Mouse (Mus musculus) forebrain, embryonic 13.5 days (tissue): ENCODE results near the gene Whrn. TPM values are rescaled to one million over a fixed set of nuclear protein-coding genes. Genes with fewer than 3 reads are reported as not detected.
A peak's percentile ranks its signal among the peaks of the same experiment; 100 is the strongest.

Experiments used
- ATAC-seq: fragments of 200-750 bp; cut with Nextera tagmentation; 2 replicates; pipeline ENCODE4 v1.8.0; 2017
- H3K27ac ChIP-seq: fragments of 300-500 bp; sonication (generic); 2 replicates; pipeline ENCODE4 v1.5.1; 2015; ENCODE audit warnings: inconsistent platforms, mild to moderate bottlenecking, moderate library complexity
- H3K27me3 ChIP-seq: fragments of 300-500 bp; sonication (generic); 2 replicates; pipeline ENCODE4 v1.6.1; 2015; ENCODE audit warnings: mild to moderate bottlenecking, inconsistent platforms
- H3K36me3 ChIP-seq: fragments of 300-500 bp; sonication (generic); 2 replicates; pipeline ENCODE4 v1.6.1; 2015; ENCODE audit warnings: mild to moderate bottlenecking, inconsistent platforms; ENCODE audit not compliant: poor library complexity, severe bottlenecking
- H3K4me1 ChIP-seq: fragments of 300-500 bp; sonication (generic); 2 replicates; pipeline ENCODE4 v1.6.1; 2015; ENCODE audit warnings: inconsistent platforms
- H3K4me2 ChIP-seq: fragments of 300-500 bp; sonication (generic); 2 replicates; pipeline ENCODE4 v1.6.1; 2015; ENCODE audit warnings: inconsistent platforms, mild to moderate bottlenecking, moderate library complexity
- H3K4me3 ChIP-seq: fragments of 300-500 bp; sonication (generic); 2 replicates; pipeline ENCODE4 v1.5.1; 2015; ENCODE audit warnings: mild to moderate bottlenecking, inconsistent platforms
- H3K9ac ChIP-seq: fragments of 300-500 bp; sonication (generic); 2 replicates; pipeline ENCODE4 v1.6.1; 2015; ENCODE audit warnings: mild to moderate bottlenecking, inconsistent platforms
- H3K9me3 ChIP-seq: fragments of 300-500 bp; sonication (generic); replicated peaks from 2 replicates; pipeline ENCODE4 v1.6.1; 2016; ENCODE audit warnings: inconsistent platforms
- WGBS: fragments of 180-500 bp; shearing (Covaris S2); methylation state at CpG from one replicate; pipeline ENCODE4 v1.1.7; 2015; 5-methylcytosine and 5-hydroxymethylcytosine counted together
- polyA plus RNA-seq: library from polyadenylated mRNA; unstranded; fragments of >200 nt; fragmentation: Nextera tagmentation; extraction: Ambion mirVana; gene quantifications from 2 replicates; pipeline ENCODE4 v1.2.1, GENCODE M21; 2015

Whrn gene
- polyA plus RNA-seq, 1 experiment from 2014 or later, result 5.5 TPM

DNA sequence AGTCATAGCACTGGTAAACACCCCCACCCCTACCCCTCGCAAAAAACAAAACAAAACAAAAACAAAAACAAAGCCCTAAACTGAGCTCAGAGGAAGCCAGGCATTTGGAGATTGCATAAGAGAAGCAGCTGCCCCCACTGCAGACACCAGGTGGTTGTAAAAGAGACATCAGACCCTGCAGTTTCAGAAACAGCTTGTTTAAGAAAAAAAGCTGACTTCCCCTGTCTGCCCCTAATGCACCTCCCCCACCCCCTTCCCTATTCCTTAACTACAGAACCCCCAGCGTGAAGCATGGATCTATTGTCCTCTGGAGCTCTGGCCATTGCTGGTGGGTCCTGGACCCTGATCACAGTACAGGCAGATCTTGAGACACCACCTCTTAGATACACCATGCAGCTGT is 21.4 kb downstream of the Whrn start:
- H3K4me3 ChIP-seq, result no peak overlapping the region
- no peak overlapping the region for H3K4me2 ChIP-seq
- H3K9ac ChIP-seq, result no peak overlapping the region
- 13% methylated on average over 2 of the region's 2 CpGs for WGBS
- H3K36me3 ChIP-seq, result no peaks in the 10 kb centered on the region
- no peaks in the 10 kb centered on the region for H3K9me3 ChIP-seq
- H3K27ac ChIP-seq, result no peak overlapping the region
- ATAC-seq, result no peak
- H3K27me3 ChIP-seq, result no peaks in the 10 kb centered on the region
- H3K4me1 ChIP-seq, result peaks cover 17% of the 10 kb centered on the region

DNA sequence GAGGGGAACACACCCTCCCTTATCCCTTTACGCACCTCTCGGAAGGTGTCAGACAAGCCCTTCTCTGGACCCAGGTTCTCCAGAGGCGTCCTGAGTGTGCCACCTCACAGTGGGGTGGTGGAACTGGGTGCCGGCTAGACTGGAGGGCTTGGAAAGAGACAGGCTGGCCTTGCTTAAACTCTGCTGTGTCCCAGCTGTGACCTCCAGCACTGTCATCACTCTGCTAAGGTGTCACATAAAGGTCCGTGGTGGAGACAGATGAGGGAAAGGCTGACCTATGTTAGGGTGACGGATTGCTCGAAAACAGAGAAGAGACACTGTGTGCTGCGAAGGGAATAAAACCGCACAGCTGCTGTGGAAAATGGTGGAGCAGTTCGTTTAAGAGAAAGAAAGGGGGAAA is 28.5 kb downstream of the Whrn start:
- Histone ChIP-seq H3K9ac (no peak overlapping the region), H3K4me1 (no peaks in the 10 kb centered on the region), H3K9me3 (no peaks in the 10 kb centered on the region), H3K27me3 (peaks cover 14% of the 10 kb centered on the region; the same call in 1 of the 2 replicates), H3K36me3 (no peaks in the 10 kb centered on the region), H3K4me3 (no peak overlapping the region), H3K4me2 (no peak overlapping the region), H3K27ac (no peak overlapping the region)
- no peak; the same call in 1 of the 2 replicates for ATAC-seq
- 79% methylated on average over 9 of the region's 10 CpGs for WGBS

DNA sequence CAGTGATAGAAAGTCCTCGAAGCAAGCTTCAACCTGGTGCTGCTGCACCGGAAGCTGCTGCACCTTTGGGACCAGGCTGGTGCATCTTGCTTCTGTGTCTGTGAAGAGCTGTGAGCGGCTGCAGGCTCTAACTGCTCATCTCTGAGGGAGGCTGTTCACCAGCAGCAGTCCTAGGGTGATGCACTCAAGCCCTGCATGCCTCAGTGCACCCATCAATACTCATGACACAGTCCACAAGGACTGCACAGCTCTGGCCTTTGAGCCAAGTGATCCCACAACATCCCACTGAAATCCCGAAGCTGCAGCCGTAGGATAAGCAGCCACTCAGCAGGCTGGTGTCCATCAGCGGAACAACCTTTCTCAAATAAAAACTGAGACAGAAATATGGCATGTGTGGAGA is 29.6 kb downstream of the Whrn start:
- Histone ChIP-seq H3K9me3 (no peaks in the 10 kb centered on the region), H3K4me3 (no peak overlapping the region), H3K4me1 (peaks cover 6% of the 10 kb centered on the region; the same call in 1 of the 2 replicates), H3K27ac (no peak overlapping the region), H3K36me3 (no peaks in the 10 kb centered on the region), H3K27me3 (peaks cover 25% of the 10 kb centered on the region), H3K9ac (no peak overlapping the region), H3K4me2 (no peak overlapping the region)
- ATAC-seq, result no peak
- WGBS, result 75% methylated on average over 6 of the region's 6 CpGs

DNA sequence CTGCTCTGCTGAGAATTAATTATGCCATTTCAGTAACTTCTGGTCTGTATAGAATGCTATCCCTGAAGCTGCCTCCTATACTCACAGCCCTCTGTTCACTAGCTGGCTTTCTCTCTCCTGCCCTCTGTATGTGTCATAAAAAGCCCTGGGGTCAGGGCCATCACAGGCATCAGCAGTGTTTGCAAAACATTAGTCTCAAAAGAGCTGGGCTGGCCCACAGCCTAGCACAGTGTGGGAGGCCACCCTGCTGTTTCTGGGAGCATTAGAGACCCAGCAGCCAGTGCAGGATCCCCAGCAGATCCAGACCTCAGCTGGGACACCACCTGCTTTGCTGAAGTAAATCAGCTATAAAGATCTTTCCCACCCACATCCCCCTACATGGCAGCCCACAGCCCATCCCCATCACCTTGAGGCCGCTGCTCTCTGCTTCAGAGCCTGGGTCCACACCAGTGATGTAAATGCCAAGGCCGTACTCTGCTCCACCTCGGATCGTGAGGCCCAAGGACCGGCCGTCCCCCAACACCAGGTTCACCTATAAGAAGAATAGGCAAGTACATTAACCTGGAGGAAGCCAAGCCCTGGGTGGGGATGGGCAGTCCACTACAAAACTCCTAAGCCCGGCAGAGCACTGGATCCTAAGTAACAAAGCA is 34.8 kb downstream of the Whrn start:
- H3K4me1 ChIP-seq, result peaks cover 39% of the 10 kb centered on the region

DNA sequence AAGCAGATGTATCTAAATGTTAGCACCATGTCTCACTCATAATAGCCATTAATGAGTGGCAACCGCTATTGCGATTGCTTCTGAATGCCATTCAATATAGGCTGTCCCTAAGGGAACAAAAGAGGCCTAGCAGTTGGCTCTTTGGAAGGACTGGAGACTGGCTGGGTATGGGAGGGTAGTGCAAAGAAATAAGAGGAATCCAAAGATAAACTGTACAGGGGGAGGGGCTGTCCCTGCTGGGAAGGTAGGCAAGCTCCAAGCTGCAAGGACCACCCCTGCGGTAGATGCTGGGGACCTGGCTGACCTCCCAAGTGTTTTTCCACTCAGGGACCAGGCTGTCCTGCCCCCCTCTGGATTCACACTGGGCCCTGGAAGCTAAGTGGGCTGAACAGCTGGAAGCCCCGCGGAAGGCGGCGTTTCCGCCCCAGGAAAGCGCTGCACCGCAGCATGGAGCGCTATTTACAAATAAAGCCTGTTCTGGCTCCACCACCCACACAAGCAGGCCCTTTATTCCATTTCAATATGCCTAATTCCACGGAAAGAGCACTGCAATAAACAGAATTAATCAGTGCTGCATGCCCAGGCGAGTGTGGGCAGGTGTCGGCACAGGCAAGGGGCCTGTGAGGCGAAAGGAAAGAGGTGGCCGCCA is 36.5 kb downstream of the Whrn start:
- H3K27ac ChIP-seq, result peak overlapping the region; percentile 84
- H3K4me3 ChIP-seq, result no peak overlapping the region
- no peaks in the 10 kb centered on the region for H3K9me3 ChIP-seq
- 2% methylated on average over 16 of the region's 16 CpGs for whole genome bisulfite sequencing
- H3K36me3 ChIP-seq, result no peaks in the 10 kb centered on the region
- H3K4me2 ChIP-seq, result peak overlapping the region; percentile 48
- H3K4me1 ChIP-seq, result peaks cover 39% of the 10 kb centered on the region
- peak; percentile 87 for ATAC-seq
- H3K9ac ChIP-seq, result peak overlapping the region; percentile 21; the same call in 1 of the 2 replicates
- peaks cover 46% of the 10 kb centered on the region for H3K27me3 ChIP-seq

More for the DNA sequence above, 34.8 kb downstream of the Whrn start:
- 69% methylated on average over 7 of the region's 7 CpGs for WGBS
- H3K4me2 ChIP-seq, result no peak overlapping the region
- no peaks in the 10 kb centered on the region for H3K9me3 ChIP-seq
- peaks cover 46% of the 10 kb centered on the region for H3K27me3 ChIP-seq
- no peak overlapping the region for H3K4me3 ChIP-seq
- no peak overlapping the region for H3K27ac ChIP-seq
- no peaks in the 10 kb centered on the region for H3K36me3 ChIP-seq
- H3K9ac ChIP-seq, result no peak overlapping the region
- no peak for ATAC-seq

DNA sequence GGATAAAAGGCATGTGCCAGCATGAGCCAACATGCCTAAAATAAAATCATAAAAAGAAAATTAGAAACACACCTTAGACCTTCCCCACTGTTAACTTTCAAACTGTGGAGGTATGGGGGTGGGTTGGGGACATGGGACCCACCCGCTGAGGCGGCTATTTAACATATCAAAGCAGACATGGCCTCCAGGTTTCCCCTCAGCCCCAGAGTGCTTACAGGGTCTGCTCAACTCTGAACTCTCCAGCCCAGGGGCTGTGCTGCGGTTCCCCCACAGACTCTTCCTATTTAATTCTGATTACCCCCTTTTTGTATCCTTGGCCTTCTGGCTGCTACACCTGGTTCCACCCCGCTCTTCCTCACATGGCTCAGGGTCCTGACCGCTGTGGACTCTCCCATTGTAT is 39.2 kb downstream of the Whrn start:
- Histone ChIP-seq H3K27ac (no peak overlapping the region), H3K4me1 (peaks cover 40% of the 10 kb centered on the region), H3K27me3 (peaks cover 24% of the 10 kb centered on the region), H3K36me3 (no peaks in the 10 kb centered on the region), H3K9me3 (no peaks in the 10 kb centered on the region), H3K4me2 (no peak overlapping the region), H3K9ac (no peak overlapping the region), H3K4me3 (no peak overlapping the region)
- no peak for ATAC-seq
- 45% methylated on average over 5 of the region's 5 CpGs for WGBS

DNA sequence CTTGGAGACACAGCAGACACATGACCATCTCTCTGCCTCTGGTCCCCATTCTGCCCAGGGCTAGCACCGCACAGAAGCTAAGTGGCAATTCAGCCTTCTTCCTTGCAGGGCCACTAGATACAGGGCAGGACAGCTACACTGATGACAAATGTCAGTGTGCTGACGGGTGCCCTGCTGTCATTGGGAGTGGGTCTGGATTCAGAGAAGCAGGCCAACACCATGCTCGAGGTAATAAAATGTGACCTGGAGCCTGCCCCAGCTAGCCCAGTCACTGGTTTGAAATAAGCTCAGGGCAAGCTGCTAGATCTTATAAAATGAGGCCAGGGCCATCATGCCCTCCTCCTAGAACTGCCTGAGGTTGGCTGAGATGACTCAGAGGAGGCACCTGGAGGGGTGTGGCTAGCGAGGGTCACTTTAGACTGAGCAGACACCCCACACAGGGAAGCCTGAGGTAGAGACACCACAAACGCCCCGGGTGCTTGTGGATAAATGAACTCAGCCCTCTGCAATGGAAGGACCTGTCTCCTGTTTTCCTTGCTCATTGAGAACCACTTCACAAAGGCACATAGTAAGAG is 41.8 kb downstream of the Whrn start:
- Histone ChIP-seq H3K4me2 (no peak overlapping the region), H3K36me3 (0 out of 2 replicates have a peak, but pooled peaks cover 4% of the 10 kb centered on the region), H3K27me3 (peaks cover 11% of the 10 kb centered on the region), H3K4me3 (no peak overlapping the region), H3K9ac (no peak overlapping the region), H3K9me3 (no peaks in the 10 kb centered on the region), H3K4me1 (peaks cover 16% of the 10 kb centered on the region), H3K27ac (no peak overlapping the region)
- WGBS, result 89% methylated on average over 6 of the region's 6 CpGs
- ATAC-seq, result no peak

DNA sequence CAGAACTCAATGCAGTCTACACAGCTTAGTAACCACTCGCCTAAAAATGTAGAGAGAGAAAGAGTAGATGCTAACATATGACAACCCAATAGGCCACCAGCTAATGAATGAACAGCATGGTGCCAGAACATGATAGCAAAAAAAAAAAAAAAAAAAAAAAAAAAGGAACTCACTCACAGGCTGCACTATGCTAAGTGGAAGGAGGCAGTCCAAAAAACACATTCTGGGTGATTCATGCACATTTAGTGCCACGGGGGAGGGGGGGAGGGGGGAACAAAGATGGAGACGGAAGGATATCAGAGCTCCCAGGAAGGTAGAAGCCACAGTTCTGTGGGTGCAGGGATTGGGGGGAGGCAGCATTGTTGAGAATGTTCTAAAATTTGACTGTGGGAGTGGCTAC is 43.2 kb downstream of the Whrn start:
- Histone ChIP-seq H3K9ac (no peak overlapping the region), H3K36me3 (0 out of 2 replicates have a peak, but pooled peaks cover 6% of the 10 kb centered on the region), H3K4me1 (peaks cover 4% of the 10 kb centered on the region; the same call in 1 of the 2 replicates), H3K27me3 (peaks cover 6% of the 10 kb centered on the region), H3K4me3 (no peak overlapping the region), H3K9me3 (no peaks in the 10 kb centered on the region), H3K27ac (no peak overlapping the region), H3K4me2 (no peak overlapping the region)
- 47% methylated on average over 3 of the region's 3 CpGs for WGBS
- peak; percentile 43; the same call in 1 of the 2 replicates for ATAC-seq

DNA sequence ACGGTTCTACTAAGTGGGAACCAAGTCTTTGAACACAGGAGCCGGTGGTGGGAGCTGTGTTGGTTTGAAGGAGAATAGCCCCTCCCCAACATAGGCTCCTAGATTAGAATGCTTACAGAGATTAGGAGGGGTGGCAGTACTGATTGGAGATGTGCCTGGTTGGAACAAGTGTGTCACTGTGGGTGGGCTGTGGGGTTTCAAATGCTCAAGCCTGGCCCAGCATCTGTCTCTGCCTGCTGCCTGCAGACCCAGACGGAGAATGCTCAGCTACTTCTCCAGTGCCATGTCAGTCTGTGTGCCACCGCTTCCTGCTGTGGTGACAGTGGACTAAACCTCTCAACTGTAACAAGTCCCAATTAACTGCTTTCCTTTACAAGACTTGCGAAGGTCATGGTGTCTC is 45.2 kb downstream of the Whrn start:
- Histone ChIP-seq H3K4me1 (0 out of 2 replicates have a peak, but pooled peaks cover 3% of the 10 kb centered on the region), H3K9ac (no peak overlapping the region), H3K4me3 (no peak overlapping the region), H3K9me3 (peaks cover 5% of the 10 kb centered on the region; the same call in 1 of the 2 replicates), H3K27ac (no peak overlapping the region), H3K4me2 (no peak overlapping the region), H3K36me3 (peaks cover 11% of the 10 kb centered on the region; the same call in 1 of the 2 replicates), H3K27me3 (no peaks in the 10 kb centered on the region; the same call in 1 of the 2 replicates)
- WGBS, result 76% methylated on average over 5 of the region's 5 CpGs
- ATAC-seq, result no peak

DNA sequence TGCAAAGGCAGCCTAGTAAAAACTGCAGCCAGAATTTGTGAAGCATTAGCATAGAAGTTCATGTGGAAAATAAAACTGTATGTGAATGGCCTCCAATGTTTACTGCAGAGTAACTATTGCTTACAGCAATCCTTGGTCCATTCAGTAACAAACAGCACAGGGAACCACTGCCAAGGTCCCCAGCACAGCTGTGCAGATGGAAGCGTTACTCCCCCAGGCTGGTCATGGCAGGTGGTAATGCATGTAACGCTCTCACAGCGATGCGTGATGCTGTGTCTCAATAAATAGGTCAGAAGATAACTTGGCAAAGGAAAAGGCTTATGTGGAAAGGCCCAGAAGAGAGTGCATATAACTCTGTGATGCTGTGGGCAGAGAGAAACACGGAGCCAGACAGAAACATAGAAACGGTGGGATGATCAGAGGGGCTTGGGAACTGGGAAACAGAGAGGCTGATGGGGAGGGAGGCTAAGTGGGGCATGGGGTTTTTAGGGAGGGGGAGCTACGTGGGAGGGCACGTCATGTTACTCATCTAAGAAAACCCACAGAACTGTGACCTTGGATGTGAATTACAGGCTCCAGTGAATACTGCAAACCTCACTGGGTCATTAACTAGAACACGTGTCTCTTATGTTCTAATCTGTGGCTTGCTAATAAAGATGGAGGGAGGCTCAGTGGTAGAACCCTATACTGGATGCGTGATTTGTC is 51.3 kb downstream of the Whrn start:
- ATAC-seq, result 0 out of 2 replicates have a peak, but pooled peaks have one; percentile 51
- 76% methylated on average over 10 of the region's 10 CpGs for WGBS
- H3K4me2 ChIP-seq, result no peak overlapping the region
- H3K36me3 ChIP-seq, result peaks cover 11% of the 10 kb centered on the region; the same call in 1 of the 2 replicates
- peaks cover 5% of the 10 kb centered on the region; the same call in 1 of the 2 replicates for H3K9me3 ChIP-seq
- H3K4me1 ChIP-seq, result 0 out of 2 replicates have a peak, but pooled peaks cover 5% of the 10 kb centered on the region
- no peak overlapping the region for H3K27ac ChIP-seq
- H3K27me3 ChIP-seq, result no peaks in the 10 kb centered on the region
- no peak overlapping the region for H3K9ac ChIP-seq
- H3K4me3 ChIP-seq, result no peak overlapping the region

DNA sequence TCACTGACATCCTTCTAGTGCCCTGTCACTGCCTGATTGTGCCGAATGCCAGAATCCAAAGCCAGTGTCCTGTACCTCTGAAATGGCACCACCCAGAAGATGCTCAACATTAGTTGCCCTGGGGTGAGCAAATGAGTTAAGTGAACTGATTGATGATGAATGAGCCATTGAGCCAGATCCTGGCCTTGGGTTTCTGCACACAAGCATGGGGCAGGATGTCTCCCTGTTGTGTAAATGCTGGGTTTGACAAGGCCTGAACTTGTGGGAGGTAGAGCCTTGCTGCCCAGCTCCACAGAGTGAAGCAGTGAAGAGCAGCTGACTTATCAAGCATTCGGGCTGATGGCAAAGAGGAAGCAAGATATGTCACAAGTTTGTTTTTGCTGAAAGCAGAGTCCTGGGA is 52.7 kb downstream of the Whrn start:
- no peak overlapping the region for H3K4me3 ChIP-seq
- no peak for ATAC-seq
- 99% methylated on average over 2 of the region's 2 CpGs for WGBS
- H3K36me3 ChIP-seq, result peaks cover 5% of the 10 kb centered on the region; the same call in 1 of the 2 replicates
- peaks cover 5% of the 10 kb centered on the region; the same call in 1 of the 2 replicates for H3K9me3 ChIP-seq
- no peak overlapping the region for H3K9ac ChIP-seq
- no peak overlapping the region for H3K4me2 ChIP-seq
- no peak overlapping the region for H3K27ac ChIP-seq
- H3K4me1 ChIP-seq, result 0 out of 2 replicates have a peak, but pooled peaks cover 5% of the 10 kb centered on the region
- H3K27me3 ChIP-seq, result no peaks in the 10 kb centered on the region
